Mouse (Mus musculus) thymus, postnatal 4 days (tissue): ENCODE results near the gene 1700007K13Rik.

ENCODE experiments used
- DNase-seq: peaks from one replicate; pipeline ENCODE4 v3.0.0; 2021

Gene 1700007K13Rik

DNA sequence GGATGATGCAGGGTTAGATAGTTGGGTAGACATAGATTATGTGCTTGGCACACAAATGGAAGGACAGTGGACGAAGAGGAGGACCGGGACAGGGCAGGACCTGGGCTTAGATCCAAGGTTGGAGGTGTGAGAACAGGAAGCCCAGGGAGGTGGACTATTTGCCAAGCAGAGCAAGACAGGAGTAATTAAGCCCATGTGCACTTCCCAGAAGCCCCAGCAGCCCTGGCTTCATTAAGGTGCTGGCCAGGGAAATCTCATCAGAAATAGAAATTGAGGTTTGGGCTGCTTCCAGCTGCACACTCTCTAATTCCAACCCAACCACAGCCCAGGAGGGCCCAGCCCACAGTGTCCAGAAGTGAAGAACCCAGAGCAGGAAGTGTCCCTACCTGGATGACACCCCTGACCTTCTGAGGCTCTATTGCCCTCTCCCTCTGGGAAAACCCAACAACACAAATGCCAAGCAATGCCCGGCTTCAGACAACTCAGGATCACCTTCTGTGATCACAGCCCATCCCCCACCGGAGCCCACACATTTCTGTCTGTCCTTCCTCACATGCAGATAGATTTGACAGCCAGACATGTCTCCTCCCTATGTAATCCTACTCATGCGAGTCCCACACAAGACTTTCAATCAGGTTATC is 51.9 kb downstream of the 1700007K13Rik start:
- no peak for DNase-seq

DNA sequence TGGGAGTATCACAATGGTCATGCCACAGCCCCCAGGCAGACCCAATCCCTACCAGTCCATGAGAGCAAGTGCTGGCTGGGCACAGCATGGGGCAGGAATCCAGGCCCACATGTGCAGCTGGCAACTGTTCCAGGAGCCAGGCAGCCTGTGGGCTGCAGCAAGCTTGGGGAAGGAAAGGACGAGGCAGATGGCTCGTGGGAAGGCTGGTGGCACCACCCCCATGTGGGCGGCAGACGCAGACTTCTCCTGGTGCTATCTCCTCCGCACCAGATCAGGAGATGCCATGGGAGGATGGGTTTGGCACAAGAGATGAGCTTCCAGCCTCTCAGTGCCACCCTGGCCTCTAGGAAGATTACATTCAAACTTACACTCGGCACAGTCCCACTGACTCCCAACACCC is 53.2 kb downstream of the 1700007K13Rik start:
- DNase-seq = no peak
